Mouse (Mus musculus) MN1 (cell line): ENCODE measurements around the gene Zfp536.
"Not testable (repeated sequence)": the region's sequence is repeated elsewhere in the genome, so short reads cannot be mapped to it uniquely, and the experiment has no call there.

Experiments used
- DNase-seq: peaks from one replicate; pipeline ENCODE4 v3.0.0-alpha.2; 2016; ENCODE audit warnings: low spot score

Zfp536 gene

DNA sequence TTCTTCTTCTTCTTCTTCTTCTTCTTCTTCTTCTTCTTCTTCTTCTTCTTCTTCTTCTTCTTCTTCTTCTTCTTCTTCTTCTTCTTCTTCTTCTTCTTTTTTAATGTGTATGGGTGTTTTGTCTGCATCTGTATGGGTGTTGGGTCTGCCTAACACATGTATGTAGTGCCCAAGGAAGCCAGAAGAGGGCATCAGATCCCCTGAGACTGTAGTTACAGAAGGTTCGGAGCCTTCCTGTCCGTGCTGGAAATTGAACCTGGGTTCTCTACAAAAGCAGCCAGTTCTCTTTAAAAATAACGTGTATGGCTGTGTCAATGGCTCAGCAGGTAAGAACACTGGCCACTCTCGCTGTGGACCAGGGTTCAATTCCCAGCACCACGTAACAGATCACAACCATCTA, 167.0 kb downstream of the Zfp536 start:
- no peak for DNase-seq

DNA sequence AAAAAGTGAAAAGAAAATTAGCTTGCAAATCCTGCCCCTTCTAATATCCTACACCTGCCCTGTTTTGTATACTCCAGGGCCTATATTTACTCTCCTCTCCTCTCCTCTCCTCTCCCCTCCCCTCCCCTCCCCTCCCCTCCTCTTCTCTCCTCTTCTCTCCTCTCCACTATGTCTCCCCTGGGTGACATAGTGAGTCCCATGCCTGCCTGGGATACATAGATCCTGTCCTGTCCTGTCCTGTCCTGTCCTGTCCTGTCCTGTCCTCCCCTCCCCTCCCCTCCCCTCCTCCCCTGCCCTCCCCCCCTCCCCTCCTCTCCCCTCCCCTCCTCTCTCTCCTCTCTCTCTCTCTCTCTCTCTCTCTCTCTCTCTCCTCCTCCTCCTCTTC, 169.9 kb downstream of the Zfp536 start:
- not testable (repeated sequence) for DNase-seq

DNA sequence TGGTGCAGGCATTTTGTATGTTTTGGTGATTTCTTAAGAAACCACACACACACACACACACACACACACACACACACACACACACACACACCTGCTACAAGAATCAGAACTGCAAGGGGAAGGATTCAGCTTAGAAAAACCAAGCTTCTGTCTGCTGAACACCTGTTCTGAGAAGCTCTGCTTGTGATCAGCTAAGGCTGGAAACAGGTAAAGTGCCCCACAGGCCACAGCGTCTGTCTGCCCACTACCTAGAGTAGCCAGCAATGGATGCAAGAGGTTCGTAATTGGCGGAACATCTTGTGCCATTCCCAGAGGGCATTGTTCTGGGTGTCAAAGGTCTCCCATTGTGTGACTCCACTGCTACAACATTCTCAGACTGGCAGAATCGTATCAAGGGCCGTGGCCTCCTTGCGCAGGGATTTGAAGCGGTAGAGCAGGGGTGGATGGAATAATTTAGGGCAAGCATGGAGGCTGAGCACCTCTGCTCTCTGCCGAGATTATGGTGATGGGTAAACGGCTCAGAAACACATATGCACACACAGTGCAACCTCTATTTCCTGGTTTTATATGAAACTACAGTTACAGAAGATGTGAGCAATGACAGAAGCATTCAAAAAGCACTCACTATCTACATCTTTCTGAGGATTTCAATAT, 170.4 kb downstream of the Zfp536 start:
- DNase-seq = no peak

DNA sequence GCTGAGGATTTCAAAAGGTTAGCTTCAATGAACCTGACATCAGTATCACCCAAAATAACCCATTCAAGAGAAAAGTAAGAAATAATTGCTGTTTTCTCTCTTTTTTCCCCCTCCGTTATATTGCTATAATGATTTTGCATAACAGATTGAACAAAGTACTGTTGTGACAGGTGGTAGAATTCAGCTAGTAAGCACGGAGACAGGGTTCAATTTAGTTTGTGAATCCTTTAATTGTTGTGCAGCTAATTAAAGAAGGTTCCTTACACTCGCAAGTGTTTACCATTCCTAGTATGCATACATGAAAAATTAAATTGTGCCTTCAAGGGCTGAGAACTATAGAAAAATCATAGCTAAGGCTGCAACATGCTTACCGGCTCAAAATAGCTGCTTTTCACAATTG, 173.1 kb downstream of the Zfp536 start:
- DNase-seq = no peak

DNA sequence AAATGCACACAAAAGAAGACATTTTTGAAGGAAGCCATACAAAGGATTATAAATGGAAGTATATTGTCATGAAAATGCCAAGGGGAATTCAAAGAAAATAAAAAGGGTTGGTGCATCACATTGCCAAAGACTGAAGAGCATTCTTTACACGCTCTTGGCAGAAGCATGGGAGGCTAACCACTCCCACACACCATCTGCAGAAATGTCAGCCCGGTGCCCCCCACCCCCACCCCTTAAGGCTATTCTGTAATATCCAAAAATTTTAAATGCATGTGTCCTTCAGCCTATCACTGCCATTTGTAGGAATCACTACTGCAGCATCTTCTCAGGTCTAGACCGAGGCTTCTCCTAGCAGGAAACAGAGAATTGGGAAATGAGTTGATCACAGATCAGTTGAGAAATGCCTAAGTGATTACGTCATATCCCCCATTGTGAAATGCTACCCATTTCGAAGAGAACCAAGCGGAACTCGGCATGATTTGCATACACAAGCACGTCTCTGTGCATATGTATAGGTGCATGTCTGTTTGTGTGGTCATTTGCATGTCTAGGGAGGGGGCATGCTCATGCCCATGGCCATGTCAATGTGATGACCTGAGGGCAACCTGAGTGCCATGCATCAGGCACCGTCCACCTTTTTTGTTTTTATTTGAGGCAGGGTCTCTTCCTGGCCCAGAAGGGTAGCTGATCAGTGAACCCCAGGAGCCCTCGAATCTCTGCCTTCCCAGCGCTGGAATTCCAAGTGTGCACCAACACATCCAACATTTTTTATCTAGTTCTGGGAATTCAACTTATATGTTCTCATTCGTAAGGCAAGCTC, 179.0 kb downstream of the Zfp536 start:
- no peak for DNase-seq

DNA sequence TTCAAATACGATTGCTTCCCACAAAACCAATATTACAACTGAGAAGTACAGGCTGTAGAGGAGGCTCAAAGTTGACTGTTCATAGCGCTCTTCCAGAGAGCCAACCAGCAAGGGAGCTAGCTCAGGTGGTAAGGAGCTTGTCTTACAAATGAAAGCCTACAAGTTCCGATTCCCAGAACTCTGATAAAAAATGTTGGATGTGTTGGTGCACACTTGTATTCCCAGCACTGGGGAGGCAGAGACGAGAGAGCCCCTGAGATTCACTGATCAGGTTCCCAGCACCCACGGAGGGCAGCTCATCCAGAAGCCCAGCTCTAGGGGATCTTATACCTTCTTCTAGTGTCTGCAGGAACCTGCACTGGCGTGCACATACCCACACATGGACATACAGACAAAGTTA, 179.9 kb downstream of the Zfp536 start:
- no peak for DNase-seq

DNA sequence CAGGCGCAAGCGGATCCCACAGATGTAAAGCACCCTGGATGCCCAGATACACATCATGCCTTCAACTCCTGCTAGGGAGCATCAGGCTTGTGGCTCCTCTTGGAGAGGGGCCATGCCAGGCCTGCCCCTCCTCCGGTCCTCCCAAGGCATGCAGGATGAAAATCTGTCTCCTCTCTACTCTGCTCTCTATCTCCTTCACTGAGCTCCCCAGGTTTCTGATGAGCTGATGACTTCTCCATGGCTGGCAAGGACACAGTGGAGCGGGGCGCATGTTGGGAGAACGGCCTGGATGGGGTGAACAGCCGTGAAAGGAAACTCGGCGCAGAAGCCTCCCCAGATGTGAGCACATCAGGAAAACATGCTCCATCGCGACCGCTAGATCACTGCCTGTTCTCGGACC, 186.7 kb downstream of the Zfp536 start:
- no peak for DNase-seq

DNA sequence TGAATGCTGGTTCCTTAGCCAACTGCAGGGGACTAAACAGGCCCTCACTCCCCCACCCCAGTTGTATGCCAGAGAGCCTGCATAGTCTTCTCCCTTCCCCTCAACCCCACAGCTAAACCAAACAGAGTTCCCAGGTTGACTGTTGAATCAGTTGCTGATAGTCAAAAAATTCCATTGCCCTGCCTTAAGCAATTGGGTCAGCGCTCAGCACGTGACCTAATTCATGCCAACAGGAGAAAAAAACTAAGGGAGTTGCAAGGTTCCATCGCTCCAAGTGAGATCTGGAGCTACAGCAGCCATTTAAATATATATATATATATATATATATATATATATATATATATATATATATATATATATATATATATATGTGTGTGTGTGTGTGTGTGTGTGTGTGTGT, 192.2 kb downstream of the Zfp536 start:
- DNase-seq = no peak

DNA sequence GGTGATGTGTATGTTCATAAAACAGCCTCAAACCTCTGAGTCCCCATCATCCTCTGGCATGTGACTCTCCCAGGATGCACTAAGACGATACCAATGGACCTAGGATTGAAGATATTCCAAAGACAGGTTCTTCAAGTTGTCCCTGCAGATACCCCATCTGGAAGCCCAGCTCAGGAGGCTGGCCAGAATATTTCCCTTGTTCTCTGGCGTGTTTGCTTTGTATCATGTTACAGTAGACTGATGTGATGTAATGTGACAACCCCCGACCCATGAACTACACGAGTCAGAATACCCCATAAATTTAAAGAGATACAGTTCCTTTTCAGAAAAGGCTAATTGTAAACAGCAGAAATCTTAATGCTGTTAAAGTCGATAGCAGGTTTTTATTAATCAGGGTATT, 192.9 kb downstream of the Zfp536 start:
- DNase-seq = no peak

DNA sequence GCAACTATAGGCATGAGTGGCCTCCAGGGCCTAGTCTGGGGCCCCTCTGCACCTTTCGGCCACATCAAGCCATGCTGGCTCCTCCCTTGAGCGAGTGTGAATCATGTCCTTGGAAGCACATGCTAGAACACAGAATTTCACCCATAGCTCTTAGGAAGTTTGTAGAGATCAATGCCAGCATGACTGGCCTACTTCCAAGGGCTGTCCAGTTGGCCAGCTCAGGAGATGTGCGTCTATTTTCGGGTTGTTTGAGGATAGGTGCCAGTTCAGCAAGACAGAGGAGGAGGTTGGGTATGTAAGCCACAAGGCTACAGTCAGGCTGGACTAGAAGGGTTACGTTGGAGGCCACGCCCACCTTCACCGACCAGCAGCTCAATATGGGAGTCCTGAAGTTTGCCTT, 201.4 kb downstream of the Zfp536 start:
- no peak for DNase-seq

DNA sequence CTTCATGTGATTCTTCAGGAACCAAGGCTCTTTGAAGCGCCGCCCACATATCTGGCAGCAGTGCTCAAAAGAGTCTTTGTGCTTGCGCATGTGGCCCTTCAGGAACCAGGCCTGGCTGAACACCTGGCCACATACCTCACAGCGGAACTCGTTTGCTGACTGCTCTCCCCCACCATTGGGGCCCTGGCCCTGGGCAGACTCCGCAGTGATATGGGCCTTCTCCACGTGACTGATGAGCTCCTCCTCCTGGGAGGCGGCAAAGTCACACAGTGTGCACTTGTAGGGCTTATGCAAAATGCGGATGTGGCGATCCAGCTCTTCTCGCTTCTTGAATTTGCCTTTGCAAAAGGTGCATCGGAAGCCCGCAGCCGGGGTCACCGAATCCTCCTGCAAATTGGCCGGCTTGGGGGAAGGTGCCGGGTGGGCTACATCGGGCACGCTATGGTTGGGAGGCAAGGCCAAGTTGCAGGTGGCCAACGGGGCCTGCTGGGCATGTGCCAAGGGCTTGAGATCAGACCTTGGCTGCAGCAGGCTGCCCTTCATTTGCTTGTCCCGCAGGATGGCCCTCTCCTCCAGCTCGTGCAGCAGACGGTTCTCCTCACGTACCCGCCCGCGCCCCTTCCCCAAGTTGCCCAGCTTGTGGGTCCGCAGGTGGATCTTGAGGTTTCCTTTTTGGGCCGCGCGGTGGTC, 204.5 kb downstream of the Zfp536 start:
- DNase-seq = no peak

DNA sequence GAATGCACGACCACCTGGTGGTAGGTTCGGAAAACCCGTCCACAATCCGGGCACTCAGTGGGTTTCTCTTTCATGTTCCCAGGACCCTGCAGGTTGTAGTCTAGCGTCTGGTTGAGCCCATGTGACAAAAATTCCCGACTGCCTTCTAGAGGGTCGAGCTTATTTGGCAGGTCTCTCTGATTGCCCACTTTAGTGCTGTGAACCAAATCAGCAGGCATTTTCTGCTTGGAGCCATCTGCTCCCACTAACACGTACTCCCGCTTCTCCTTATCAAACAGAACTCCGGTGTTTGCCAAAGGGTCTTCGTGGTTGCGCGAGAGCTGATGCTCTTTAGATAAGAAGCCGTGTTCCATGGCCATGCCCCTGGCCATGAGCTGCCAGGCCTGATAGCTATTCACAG, 205.4 kb downstream of the Zfp536 start:
- no peak for DNase-seq

DNA sequence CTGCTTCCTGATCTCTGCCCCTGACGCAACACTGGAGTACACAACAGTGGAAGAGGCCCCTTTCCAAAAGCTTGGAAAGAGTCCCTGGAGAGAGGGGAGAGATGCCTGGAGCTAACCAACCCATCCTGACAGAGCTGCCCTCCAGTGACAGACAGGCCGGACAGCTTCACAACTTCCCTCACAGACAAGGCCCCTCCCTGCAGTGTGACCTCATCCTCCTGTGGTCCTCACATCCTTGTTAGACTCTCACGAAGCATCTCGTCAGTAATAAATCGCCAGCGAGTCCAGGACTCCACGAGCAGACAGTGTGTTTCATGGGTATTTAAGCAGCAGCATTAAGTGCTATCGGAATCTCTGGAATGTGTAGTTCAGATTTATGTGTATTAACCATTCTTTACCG, 207.4 kb downstream of the Zfp536 start:
- no peak for DNase-seq

DNA sequence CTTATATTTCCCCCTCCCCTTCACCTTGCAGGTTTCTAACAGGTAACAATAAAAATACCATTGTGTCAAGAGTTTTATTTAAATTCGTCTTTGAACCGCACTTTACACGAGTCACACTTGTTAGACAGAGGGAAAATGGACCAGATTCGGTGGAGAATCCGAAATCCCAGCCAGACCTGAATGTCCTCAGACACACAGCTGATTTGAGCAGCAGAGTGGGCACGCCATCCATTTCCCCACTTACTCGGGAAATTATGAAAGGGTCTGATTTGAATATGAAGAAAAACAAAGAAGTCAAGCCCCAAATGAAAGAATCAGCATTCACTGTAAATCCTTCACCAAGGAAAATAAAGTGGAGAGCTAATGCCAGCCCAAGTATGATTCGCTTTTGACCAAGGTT, 208.1 kb downstream of the Zfp536 start:
- no peak for DNase-seq

DNA sequence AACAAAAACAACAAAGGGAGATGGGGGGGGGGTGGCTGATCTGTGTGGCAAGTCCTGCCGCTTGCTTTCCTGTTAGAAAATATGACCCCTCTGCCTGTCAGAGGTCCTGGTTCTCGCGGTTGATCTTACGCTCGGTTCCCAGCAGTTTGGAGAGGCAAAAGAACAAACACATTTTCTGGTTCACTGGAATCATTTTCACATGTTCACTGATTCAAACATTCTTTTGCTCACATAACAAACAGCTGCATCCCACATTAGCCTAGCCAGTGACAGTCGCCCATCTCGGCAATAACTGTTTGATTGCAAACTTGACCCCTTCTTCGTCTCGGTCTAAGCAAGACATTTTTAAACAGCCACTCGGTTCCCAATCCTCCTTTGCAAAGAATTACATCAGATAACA, 208.8 kb downstream of the Zfp536 start:
- no peak for DNase-seq

DNA sequence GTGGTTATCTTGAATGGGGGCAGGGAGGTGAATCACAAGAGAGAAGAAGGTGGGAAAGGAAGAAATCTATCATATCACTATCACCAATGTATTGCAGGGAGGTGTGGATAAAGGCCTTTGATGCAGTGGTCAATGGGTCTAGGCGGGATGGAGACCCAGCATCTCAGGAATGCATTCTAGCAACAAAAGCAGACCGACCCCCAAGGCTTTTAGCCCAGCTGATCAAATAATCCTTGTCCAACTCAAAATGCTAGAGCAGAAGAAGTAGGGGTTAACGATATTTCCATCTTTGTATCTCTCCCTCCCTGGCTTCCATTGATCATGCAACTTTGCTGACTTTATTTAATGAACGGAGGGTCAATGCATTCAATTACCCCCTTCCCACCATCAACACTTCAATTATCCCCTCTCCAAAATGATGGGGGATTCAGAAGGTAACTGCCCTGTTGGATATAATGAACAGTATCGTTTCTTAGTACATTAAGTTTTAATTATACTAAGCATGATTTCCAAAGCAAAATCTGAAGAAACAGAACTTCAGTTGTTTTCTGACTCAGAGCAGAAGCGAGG, 209.5 kb downstream of the Zfp536 start:
- no peak for DNase-seq

DNA sequence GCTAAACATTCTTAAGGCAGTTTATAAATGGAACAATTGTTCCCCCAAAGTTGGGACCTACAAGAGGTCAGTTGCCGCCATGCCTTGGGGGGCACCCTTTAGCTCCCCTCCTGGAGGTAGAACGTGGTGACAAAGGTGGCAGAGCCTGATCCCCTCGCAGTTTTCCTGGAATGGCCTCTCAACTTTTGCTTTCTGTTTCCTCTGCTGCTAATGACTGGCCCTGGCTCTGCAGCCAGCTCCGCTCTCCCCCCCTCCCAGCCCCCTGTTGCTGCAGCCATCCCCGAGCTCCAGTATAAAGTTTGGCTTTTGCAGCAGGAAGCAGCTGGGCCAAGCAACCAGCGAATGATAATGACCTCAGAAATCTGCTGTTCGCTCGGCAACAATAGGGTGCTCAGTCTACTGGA, 210.3 kb downstream of the Zfp536 start:
- no peak for DNase-seq

DNA sequence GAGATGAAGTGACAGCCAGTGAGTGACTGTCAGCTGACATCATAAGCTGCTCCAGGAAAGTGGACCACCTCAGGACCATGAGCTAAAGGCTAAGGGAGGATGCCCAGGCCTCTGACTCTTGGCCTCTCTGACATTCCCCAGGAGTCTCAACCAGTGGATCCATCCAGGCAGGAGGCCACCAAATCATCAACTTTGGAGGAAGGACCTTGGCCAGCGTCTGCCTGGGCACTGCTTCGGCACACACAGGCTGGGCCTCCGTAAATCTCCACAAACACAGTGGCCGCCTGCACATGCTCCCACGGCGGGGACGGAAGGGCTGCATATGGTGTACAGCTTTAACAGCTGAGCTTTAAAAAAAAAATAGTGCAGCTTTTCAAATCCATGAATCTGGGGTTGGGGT, 210.9 kb downstream of the Zfp536 start:
- DNase-seq = no peak

DNA sequence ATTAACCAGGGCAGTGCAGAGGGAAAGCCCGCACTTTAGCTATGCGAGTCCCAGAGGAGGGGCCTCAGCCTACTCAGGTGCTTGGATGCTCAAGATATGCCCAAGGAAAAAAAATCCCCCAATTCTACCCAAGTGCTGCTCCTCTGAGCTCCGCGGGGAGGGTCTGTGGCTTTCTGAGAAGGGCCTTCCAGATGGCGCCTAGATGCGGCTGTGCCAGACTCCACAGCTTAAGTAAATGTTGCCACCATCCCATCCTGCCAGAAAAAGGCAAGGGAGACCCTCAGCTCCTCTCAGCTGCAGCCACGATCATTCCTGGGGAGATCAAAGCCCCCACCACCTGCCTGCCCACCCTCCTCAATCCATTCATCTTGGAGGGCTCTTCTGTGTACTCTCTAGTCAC, 212.9 kb downstream of the Zfp536 start:
- DNase-seq = no peak

DNA sequence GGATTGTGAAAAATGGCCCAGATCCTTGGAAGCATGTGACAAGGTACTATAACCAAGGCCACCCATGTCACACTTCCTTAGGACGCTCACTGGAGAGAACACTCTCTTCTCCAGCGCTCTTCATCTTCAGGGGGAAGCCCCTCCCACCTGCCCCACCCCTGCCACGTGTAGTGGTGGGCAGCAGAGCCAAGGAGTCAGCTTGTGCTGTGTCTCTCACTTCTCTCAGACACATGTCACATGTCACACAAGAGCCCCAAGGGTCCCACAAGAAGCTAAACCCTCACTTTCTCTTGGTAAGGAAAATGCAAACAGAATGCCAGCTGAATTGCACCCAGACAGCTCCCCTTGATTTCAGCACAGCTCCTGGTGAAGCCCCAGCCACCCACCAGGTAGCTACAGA, 213.6 kb downstream of the Zfp536 start:
- DNase-seq = no peak

DNA sequence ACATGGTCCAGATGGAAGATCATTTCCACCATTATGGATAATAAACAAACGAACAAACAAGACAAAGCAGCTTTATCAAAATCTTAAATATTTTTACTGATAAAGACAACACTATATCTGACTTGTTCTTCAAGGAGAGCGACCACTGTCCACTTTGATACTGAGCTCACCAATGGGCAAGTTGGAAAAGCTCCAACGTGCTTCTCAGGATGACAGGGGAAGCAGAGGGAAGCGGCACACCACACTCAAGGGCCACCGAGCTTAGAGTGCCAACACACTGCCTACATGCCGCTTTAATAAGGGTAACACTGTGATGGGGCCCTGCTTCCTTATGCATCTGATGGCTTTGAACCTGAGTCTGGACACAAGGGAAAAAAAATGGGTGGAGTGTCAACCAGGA, 214.1 kb downstream of the Zfp536 start:
- DNase-seq = no peak

DNA sequence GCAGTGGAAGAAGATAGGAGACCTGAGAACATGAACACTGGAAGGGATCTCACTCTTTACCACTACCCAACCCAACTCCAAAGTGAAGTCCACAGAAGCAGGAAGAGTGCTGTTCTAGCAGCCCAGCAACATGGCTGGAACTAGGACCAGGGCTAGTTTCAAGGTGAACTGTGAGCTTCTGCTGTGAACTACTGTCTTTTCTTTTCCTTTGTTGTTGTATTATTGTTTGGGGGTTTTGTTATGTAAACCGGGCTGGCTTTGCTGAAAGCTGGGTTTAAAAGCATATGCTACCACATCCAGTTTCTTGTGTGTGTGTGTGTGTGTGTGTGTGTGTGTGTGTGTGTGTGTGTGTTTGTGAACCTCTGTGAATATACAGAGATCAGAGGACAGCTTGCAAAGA, 216.6 kb downstream of the Zfp536 start:
- no peak for DNase-seq

DNA sequence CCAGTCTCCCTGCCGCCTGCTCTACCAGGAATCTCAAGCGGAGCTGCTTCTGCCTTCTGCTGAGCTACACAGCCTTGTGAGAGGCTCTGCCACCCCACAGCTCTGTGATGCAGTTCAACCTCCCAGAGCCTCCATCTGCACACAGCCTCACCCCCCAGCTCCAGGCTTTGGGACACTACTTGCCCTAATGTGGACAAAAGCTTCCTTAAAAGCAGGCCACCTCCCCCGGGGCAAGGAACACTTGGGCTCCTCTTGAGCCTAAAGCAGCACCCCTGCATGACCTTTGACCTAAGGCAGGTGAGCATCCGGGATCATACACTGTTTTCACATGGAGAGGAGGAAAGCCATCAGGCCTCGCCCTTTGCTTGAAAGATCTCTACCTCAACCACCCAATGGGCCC, 219.0 kb downstream of the Zfp536 start:
- DNase-seq = no peak
